Mouse (Mus musculus): ENCODE data around the gene Ppp2r5a.

DNA sequence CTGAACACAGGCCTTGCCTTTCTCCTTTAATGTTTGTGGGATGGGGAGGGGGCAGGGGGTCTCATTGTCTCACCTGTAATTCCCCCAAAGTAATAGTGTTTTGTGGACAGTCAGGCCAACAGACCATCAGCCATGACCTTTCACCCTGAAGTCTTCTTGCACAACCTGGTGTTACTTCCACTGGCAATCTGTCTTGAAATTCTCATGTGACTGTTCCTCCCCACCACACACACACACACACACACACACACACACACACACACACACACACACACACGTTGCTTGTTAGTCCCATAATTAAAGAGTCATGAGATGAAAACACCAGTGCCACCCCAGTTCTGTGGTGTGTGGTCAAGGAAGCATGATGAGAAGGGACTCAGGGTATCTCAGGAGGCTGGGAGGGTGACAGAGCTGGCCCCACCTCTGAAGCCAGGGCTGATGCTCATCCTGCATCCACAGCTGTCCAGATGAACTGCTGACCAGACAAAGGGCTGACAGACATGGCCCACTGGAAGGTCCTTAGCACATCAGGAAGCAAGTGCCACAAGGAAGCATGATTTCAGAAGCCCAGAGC lies 18.4 kb upstream of the Ppp2r5a start:
- TF ChIP-seq CTCF (IDR thresholded peaks at IDR 0.05; ENCODE audit: extremely low read depth, insufficient read length, insufficient replicate concordance, low read depth, low read length) = no peak
- TF ChIP-seq POLR2A (IDR thresholded peaks at IDR 0.05; ENCODE audit: low read depth, low read length) = no peak
